Mouse (Mus musculus) ES-E14 (cell line): ENCODE measurements at regions not wholly inside any gene's neighbourhood (a gene's known extent, or its start where the extent isn't known, plus 50 kb on each side); places are given as distances from the start of the nearest gene placed in this dataset.

Experiments used
- DNase-seq: peaks from one replicate; pipeline ENCODE4 v3.0.0-alpha.2; 2013; ENCODE audit warnings: low read depth, low spot score
- H3K27ac ChIP-seq: 2 replicates; pipeline ENCODE4 v1.5.1; 2012; ENCODE audit warnings: low read depth, mild to moderate bottlenecking, low read length, moderate library complexity, mixed read lengths; ENCODE audit not compliant: poor library complexity, insufficient read depth, severe bottlenecking
- H3K36me3 ChIP-seq: 2 replicates; pipeline ENCODE4 v1.6.1; 2012; ENCODE audit warnings: mild to moderate bottlenecking, low read length, moderate library complexity, mixed read lengths; ENCODE audit not compliant: control insufficient read depth, poor library complexity, insufficient read depth, severe bottlenecking
- H3K4me1 ChIP-seq, 2 experiments: fragments of 150-350 bp in 1 of 2; sonication (generic) in 1 of 2; 2 replicates each; pipeline ENCODE4 v1.6.1; 2012; ENCODE audit warnings: low read length in 2 of 2, mild to moderate bottlenecking in 1 of 2, mixed read lengths in 1 of 2; ENCODE audit not compliant: control insufficient read depth in 2 of 2, insufficient read depth in 2 of 2, poor library complexity in 1 of 2
- H3K4me3 ChIP-seq, 2 experiments: fragments of 150-350 bp in 1 of 2; sonication (generic) in 1 of 2; 2 replicates each; pipeline ENCODE4 v1.5.1; 2012; ENCODE audit warnings: low read length in 2 of 2, low read depth in 1 of 2, mild to moderate bottlenecking in 1 of 2, mixed read lengths in 1 of 2; ENCODE audit not compliant: insufficient read depth in 1 of 2, poor library complexity in 1 of 2, severe bottlenecking in 1 of 2
- H3K9ac ChIP-seq: 2 replicates; pipeline ENCODE4 v1.6.1; 2012; ENCODE audit warnings: low read depth, mild to moderate bottlenecking, low read length, mixed read lengths; ENCODE audit not compliant: poor library complexity, insufficient read depth, severe bottlenecking
- H3K9me3 ChIP-seq: fragments of 150-350 bp; sonication (generic); 2 replicates; pipeline ENCODE4 v1.6.1; 2012; ENCODE audit warnings: low read depth, mild to moderate bottlenecking, low read length; ENCODE audit not compliant: control insufficient read depth, insufficient read depth
- CHD2 ChIP-seq: IDR thresholded peaks from 2 replicates; pipeline ENCODE4 v1.6.1; 2014; ENCODE audit warnings: mild to moderate bottlenecking, low read depth, low read length, inconsistent platforms
- HCFC1 ChIP-seq: IDR thresholded peaks from 2 replicates; pipeline ENCODE4 v1.6.1; 2012; ENCODE audit warnings: low read length, inconsistent platforms, borderline replicate concordance; ENCODE audit not compliant: insufficient read depth
- MAFK ChIP-seq: IDR thresholded peaks from 2 replicates; pipeline ENCODE4 v1.6.1; 2014; ENCODE audit warnings: mild to moderate bottlenecking, low read depth, low read length, inconsistent platforms; ENCODE audit not compliant: insufficient read depth
- ZC3H11A ChIP-seq: IDR thresholded peaks from 2 replicates; pipeline ENCODE4 v1.6.1; 2012; ENCODE audit warnings: low read depth, mild to moderate bottlenecking, inconsistent platforms, low read length, borderline replicate concordance
- ZNF384 ChIP-seq: IDR thresholded peaks from 2 replicates; pipeline ENCODE4 v1.6.1; 2012; ENCODE audit warnings: low read depth, low read length, inconsistent platforms
- in situ Hi-C, 2 experiments: fragments of 600-800 bp; cut with MboI; formaldehyde crosslinking; loops; one replicate each; pipeline ENCODE4 v1.15.1; 2025; ENCODE audit warnings: low sequenced_read_pairs in 2 of 2, inconsistent platforms in 1 of 2; ENCODE audit not compliant: unreplicated experiment in 2 of 2

GRCm38 (mm10) chr3:111074311-111074710, 823.5 kb upstream of the Prmt6 start:
- Histone ChIP-seq H3K9ac (no peak overlapping the region), H3K4me1 (no peaks in the 10 kb centered on the region), H3K4me3 (no peak overlapping the region), H3K36me3 (no peaks in the 10 kb centered on the region), H3K27ac (no peak overlapping the region), H3K9me3 (no peaks in the 10 kb centered on the region)
- DNase-seq: no peak
- TF ChIP-seq CHD2 (no peak), ZC3H11A (no peak), MAFK (no peak), HCFC1 (no peak), ZNF384 (no peak)
- in situ Hi-C loops: no loop called here

- no peak for DNase-seq
- no peak overlapping the region for H3K4me3 ChIP-seq
- no peak overlapping the region for H3K27ac ChIP-seq
- no peaks in the 10 kb centered on the region for H3K4me1 ChIP-seq
- no peak overlapping the region for H3K9ac ChIP-seq
- H3K36me3 ChIP-seq: no peaks in the 10 kb centered on the region
- H3K9me3 ChIP-seq: no peaks in the 10 kb centered on the region
- in situ Hi-C loops: no loop called here
- TF ChIP-seq HCFC1 (no peak), ZNF384 (no peak), CHD2 (no peak), ZC3H11A (no peak), MAFK (no peak)
Measured at GRCm38 (mm10) chr3:111070301-111070700, 819.5 kb upstream of the Prmt6 start.

DNA sequence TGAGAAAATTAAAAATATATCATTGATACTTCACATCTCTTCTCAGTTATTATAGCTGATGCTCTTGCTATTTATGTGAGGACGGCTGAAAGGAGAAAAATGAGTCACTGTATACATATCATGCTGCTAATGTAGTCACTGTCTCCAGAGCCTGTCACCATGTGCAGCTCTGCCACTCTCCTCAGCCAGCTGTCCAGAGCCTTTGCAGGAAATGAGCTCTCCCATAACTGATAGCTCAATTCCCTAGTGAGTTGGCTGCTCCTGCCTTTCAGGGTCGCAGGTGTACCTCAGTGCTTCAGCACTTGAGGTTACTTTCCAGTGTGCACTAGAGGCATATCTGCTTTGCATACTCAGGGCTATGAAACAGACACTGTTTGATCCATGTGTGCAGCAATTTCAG, 819.0 kb upstream of the Prmt6 start:
- no peak for DNase-seq
- TF ChIP-seq ZC3H11A (no peak), ZNF384 (no peak), MAFK (no peak), CHD2 (no peak), HCFC1 (no peak)
- in situ Hi-C loops: no loop called here
- Histone ChIP-seq H3K27ac (no peak overlapping the region), H3K36me3 (no peaks in the 10 kb centered on the region), H3K4me1 (no peaks in the 10 kb centered on the region), H3K9ac (no peak overlapping the region), H3K4me3 (no peak overlapping the region), H3K9me3 (no peaks in the 10 kb centered on the region)

DNA sequence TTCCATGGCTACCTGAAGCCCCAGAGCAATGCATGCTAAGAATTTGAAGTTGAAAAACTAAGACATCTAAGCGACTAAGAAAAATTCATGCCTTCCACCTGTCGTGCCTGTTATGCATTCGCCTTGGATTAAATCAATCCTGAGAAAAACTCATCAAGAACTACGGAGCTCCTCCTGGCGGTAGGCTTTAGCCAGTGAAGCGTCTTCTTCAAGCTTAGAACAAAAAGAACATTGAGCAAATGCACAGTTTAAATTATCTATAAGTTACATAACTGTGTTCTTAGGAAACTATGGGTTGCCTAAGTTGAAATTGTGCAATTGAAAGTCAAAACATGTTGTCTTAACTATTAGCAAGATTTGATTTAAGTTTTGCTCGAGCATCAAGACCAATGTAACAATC, 818.4 kb upstream of the Prmt6 start:
- peak; percentile 13 for DNase-seq
- Histone ChIP-seq H3K27ac (no peak overlapping the region), H3K9ac (no peak overlapping the region), H3K36me3 (no peaks in the 10 kb centered on the region), H3K9me3 (no peaks in the 10 kb centered on the region), H3K4me1 (no peaks in the 10 kb centered on the region), H3K4me3 (no peak overlapping the region)
- no peak for TF ChIP-seq CHD2
- TF ChIP-seq ZC3H11A: no peak
- in situ Hi-C loops: no loop called here

- Histone ChIP-seq H3K27ac (no peak overlapping the region), H3K4me1 (no peaks in the 10 kb centered on the region), H3K9ac (no peak overlapping the region), H3K4me3 (no peak overlapping the region), H3K36me3 (no peaks in the 10 kb centered on the region), H3K9me3 (no peaks in the 10 kb centered on the region)
- DNase-seq: no peak
- in situ Hi-C loops: no loop called here
- TF ChIP-seq HCFC1 (no peak), CHD2 (no peak), ZC3H11A (no peak), MAFK (no peak), ZNF384 (no peak)
Measured at GRCm38 (mm10) chr3:111049638-111050037, 798.8 kb upstream of the Prmt6 start.
